Mouse (Mus musculus) intestine, embryonic 15.5 days (tissue): ENCODE data around the gene Gmds. TPM values are rescaled to one million over a fixed set of nuclear protein-coding genes. Genes with fewer than 3 reads are reported as not detected.

Experiments
- ATAC-seq: fragments of 200-750 bp; cut with Nextera tagmentation; 2 replicates; pipeline ENCODE4 v1.8.0; 2017; ENCODE audit warnings: moderate TSS enrichment, moderate library complexity
- H3K27ac ChIP-seq: fragments of 300-500 bp; sonication (generic); 2 replicates; pipeline ENCODE4 v1.5.1; 2015; ENCODE audit warnings: mild to moderate bottlenecking, inconsistent platforms
- H3K27me3 ChIP-seq: fragments of 300-500 bp; sonication (generic); replicated peaks from 2 replicates; pipeline ENCODE4 v1.6.1; 2015; ENCODE audit warnings: inconsistent platforms
- H3K36me3 ChIP-seq: fragments of 300-500 bp; sonication (generic); 2 replicates; pipeline ENCODE4 v1.6.1; 2015; ENCODE audit warnings: inconsistent platforms
- H3K4me1 ChIP-seq: fragments of 300-500 bp; sonication (generic); replicated peaks from 2 replicates; pipeline ENCODE4 v1.6.1; 2015; ENCODE audit warnings: inconsistent platforms
- H3K4me2 ChIP-seq: fragments of 300-500 bp; sonication (generic); replicated peaks from 2 replicates; pipeline ENCODE4 v1.6.1; 2015; ENCODE audit warnings: mild to moderate bottlenecking, inconsistent platforms
- H3K4me3 ChIP-seq: fragments of 300-500 bp; sonication (generic); replicated peaks from 2 replicates; pipeline ENCODE4 v1.5.1; 2015; ENCODE audit warnings: inconsistent platforms
- H3K9ac ChIP-seq: fragments of 300-500 bp; sonication (generic); 2 replicates; pipeline ENCODE4 v1.6.1; 2015; ENCODE audit warnings: inconsistent platforms
- H3K9me3 ChIP-seq: fragments of 300-500 bp; sonication (generic); 2 replicates; pipeline ENCODE4 v1.6.1; 2016; ENCODE audit warnings: inconsistent platforms
- WGBS: fragments of 180-500 bp; shearing (Covaris S2); methylation state at CpG from one replicate; pipeline ENCODE4 v1.1.7; 2015; 5-methylcytosine and 5-hydroxymethylcytosine counted together
- polyA plus RNA-seq: library from polyadenylated mRNA; unstranded; fragments of >200 nt; fragmentation: Nextera tagmentation; extraction: Ambion mirVana; gene quantifications from 2 replicates; pipeline ENCODE4 v1.2.1, GENCODE M21; 2015

Gmds gene
- polyA plus RNA-seq, 1 experiment from 2014 or later = 170 TPM

DNA sequence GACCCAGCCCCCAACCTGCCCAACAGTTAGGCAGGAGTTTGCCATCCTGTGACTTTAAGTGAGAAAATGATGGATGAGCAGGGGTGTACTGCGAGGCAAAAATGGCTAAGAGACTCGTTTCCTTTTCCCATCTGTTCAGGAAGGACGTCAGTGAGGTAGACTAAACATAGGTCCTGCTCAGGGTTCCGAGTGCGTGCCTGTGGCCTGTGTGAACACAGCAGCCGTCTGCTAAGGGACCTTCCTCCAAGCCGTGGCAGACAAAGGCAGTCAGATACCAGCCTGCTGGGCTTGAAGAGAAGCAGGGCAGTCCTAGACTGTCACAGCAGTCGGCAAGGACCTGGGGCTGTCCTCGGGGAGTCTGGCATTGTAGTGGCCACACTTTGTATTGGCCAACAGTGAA, 540.5 kb downstream of the Gmds start:
- Histone ChIP-seq H3K27me3 (peaks cover 54% of the 10 kb centered on the region), H3K4me3 (no peak overlapping the region), H3K9ac (no peak overlapping the region), H3K4me2 (no peak overlapping the region), H3K4me1 (peaks cover 14% of the 10 kb centered on the region), H3K36me3 (no peaks in the 10 kb centered on the region), H3K9me3 (no peaks in the 10 kb centered on the region), H3K27ac (no peak overlapping the region)
- WGBS = 18% methylated on average over 9 of the region's 9 CpGs
- no peak for ATAC-seq

DNA sequence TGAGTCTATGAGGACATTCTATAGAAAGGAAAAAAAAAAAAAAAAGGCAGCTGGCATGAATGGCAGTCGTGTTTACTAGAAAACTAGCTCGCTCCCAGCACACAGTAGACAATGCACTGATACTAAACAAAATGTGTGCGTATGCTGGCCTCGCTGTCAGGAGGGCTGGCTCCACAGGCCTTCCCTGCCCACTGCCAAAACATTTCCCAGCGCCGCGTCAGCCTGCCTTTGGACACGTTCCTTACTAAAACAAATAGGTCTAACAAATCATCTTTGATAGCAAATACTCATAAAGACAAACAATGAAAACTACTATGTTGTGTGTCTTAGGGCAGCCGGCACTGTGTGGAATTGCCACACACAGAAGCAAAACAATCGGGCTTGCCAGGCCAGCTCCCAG, 541.2 kb downstream of the Gmds start:
- no peak overlapping the region for H3K27ac ChIP-seq
- 45% methylated on average over 10 of the region's 10 CpGs for WGBS

DNA sequence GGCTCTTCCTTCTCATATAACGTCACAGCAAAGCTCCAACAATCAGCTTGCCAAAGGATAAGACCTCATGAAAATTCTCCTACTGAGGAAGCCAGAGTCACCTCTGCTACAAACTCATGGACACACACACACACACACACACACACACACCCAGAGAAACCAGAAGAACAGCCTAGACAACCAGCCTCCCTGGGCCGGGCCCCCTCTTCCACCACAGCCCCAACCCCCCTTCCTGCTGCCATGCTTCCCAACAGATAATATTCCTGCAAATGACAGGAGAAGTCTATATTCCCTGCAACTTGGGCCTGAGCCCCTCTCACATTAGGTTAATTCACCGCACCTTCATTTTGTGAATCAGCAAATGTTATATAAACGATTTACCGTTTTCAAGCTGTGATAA, 545.4 kb downstream of the Gmds start:
- H3K27me3 ChIP-seq = 0 out of 2 replicates have a peak, but pooled peaks cover 11% of the 10 kb centered on the region
- peaks cover 5% of the 10 kb centered on the region for H3K4me1 ChIP-seq
- no peak overlapping the region for H3K27ac ChIP-seq
- no peak overlapping the region for H3K9ac ChIP-seq
- no peak overlapping the region for H3K4me3 ChIP-seq
- no peak for ATAC-seq
- no peak overlapping the region for H3K4me2 ChIP-seq
- H3K9me3 ChIP-seq = no peaks in the 10 kb centered on the region
- H3K36me3 ChIP-seq = no peaks in the 10 kb centered on the region
- WGBS = 23% methylated on average over 5 of the region's 5 CpGs

More for the DNA sequence above, 541.2 kb downstream of the Gmds start:
- Histone ChIP-seq H3K4me1 (peaks cover 14% of the 10 kb centered on the region), H3K9me3 (no peaks in the 10 kb centered on the region), H3K4me3 (no peak overlapping the region), H3K36me3 (no peaks in the 10 kb centered on the region), H3K4me2 (no peak overlapping the region), H3K27me3 (peaks cover 46% of the 10 kb centered on the region), H3K9ac (no peak overlapping the region)
- no peak for ATAC-seq

DNA sequence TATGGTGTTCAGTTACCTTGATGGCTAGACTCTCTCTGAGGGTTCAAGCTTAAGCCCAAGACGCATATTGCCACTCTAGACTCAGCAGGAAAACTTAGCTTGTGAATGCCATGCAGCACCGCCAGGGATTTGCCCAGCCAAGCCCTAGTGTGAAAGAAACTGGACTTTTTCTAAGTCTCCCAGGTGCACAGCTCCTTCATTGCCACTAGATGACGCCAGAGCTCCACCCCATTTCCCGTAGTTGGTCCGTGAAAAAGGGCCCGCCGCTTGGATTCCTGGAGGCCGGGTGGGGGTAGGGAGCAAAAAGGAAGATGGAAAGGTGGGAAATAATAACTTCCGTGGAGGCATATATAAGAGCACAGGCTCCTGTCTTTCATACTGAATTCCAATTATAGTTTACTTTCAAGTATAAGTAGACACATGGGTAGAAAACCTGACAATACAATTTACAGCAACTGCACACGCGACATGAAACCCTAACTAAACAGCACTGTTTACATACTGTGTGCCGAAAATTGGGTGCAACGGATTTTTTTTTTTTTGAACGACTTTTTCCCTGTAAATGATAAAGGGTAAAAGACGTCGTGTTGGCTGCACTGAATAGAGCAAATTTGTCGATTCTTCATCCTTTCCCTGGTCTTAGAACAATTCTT, 545.9 kb downstream of the Gmds start:
- ATAC-seq = peak; percentile 68
- H3K9ac ChIP-seq = no peak overlapping the region
- 10% methylated on average over 17 of the region's 17 CpGs for WGBS

DNA sequence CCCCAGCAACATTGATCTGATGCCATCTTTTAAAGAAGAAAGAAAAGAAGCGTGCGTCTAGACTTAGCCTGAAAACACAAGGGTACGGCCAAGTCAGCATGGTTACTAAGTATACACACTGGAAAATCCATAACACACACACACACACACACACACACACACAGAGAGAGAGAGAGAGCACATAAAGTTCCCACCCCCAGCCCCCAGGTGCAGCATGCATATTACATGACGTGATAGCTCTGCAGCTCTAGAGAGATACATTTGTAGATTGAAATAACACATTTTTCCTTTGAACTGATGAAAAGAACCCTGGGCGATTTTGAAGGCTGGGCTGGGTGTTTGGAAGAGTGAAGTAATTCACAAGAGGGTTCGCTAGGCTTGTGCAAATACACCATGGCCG, 553.8 kb downstream of the Gmds start:
- Histone ChIP-seq H3K27ac (no peak overlapping the region), H3K9me3 (no peaks in the 10 kb centered on the region), H3K4me3 (no peak overlapping the region), H3K9ac (no peak overlapping the region), H3K4me1 (no peaks in the 10 kb centered on the region), H3K4me2 (no peak overlapping the region), H3K27me3 (0 out of 2 replicates have a peak, but pooled peaks cover under 1% of the 10 kb centered on the region), H3K36me3 (no peaks in the 10 kb centered on the region)
- ATAC-seq = no peak
- WGBS = 74% methylated on average over 7 of the region's 7 CpGs

More for the DNA sequence above, 545.9 kb downstream of the Gmds start:
- H3K9me3 ChIP-seq = no peaks in the 10 kb centered on the region
- peak overlapping the region; percentile 47; the same call in 1 of the 2 replicates for H3K4me2 ChIP-seq
- no peaks in the 10 kb centered on the region for H3K4me1 ChIP-seq
- H3K27ac ChIP-seq = no peak overlapping the region
- 0 out of 2 replicates have a peak, but pooled peaks cover 10% of the 10 kb centered on the region for H3K27me3 ChIP-seq
- H3K36me3 ChIP-seq = no peaks in the 10 kb centered on the region
- no peak overlapping the region for H3K4me3 ChIP-seq

DNA sequence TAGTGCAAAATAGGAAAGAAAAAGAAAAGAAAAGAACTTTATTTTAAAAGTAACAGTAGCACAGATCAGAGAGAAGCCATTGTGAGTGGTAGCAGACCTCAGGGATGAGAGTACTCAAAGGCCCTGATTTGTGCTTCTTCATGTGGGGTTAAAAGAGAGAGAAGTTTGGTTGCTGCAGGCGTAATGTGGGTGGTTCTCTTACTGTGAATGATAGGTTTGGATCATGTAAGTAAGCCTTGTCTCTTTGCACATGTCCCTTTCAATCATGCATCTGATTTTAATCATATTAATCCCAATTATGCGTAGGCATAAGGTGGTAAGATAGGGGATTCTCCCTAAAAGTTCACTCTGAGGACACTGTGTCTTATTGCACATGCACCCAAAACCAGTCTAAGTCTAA, 556.5 kb downstream of the Gmds start:
- WGBS = 91% methylated on average over 2 of the region's 2 CpGs
- no peak overlapping the region for H3K4me2 ChIP-seq
- no peaks in the 10 kb centered on the region for H3K36me3 ChIP-seq

DNA sequence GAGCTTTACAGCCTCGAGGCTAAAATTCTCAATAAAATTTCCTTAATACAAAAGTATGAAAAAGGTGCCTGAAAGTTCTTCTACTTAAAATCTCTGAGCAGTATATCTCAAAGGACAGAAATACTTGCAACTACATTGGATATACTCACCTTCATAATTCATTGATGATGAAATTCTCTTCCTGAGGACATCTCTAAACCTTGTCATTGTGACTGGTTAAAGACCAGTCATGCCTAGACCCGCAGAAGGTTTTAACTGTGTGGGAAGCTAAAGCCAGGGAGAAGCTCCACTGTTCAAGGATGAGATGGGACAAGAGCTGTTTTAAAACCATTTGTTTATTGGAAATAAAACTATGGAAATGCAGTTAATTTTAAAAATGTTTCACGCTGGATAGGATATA, 558.2 kb downstream of the Gmds start:
- Histone ChIP-seq H3K36me3 (no peaks in the 10 kb centered on the region), H3K4me1 (no peaks in the 10 kb centered on the region), H3K9ac (no peak overlapping the region), H3K27ac (no peak overlapping the region), H3K4me2 (no peak overlapping the region), H3K9me3 (no peaks in the 10 kb centered on the region), H3K27me3 (no peaks in the 10 kb centered on the region), H3K4me3 (no peak overlapping the region)
- no peak for ATAC-seq
- 89% methylated on average over 3 of the region's 3 CpGs for WGBS

More for the DNA sequence above, 556.5 kb downstream of the Gmds start:
- no peaks in the 10 kb centered on the region for H3K4me1 ChIP-seq
- no peak overlapping the region for H3K27ac ChIP-seq
- no peak for ATAC-seq
- H3K4me3 ChIP-seq = no peak overlapping the region
- H3K9me3 ChIP-seq = no peaks in the 10 kb centered on the region
- no peaks in the 10 kb centered on the region for H3K27me3 ChIP-seq
- no peak overlapping the region for H3K9ac ChIP-seq

DNA sequence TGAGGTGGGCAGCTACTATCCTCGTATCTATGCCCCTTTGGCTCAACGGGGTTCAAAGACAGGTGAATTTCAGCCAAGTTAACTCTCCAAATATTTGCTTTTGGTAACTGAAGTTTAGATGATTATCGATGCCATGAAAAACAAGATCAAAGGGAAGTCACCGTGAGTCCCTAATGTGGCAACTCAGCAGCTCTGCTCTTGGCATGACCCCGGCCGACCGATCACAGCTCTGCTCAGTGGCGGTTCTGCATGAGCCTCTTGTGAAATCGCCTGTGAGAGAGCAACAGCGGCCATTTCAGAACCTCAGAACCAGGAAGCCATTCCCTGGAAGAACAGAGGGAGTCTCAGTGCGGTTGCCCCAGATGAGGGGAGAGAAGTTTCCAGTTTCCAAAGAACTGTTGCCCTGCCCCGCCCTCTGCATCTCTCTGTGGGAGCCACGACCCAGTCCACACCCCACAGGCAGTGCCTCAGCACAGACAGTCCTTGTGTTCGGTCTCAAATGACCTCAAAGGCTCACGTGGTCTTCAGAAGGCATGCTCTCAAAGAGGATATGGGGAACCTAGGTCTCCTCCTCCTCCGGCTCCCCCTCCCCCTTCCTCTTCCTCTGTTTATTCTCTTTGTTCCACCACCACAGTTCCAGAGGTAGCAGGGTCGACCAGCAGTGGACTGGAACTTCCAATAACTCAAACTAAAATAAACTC, 559.1 kb downstream of the Gmds start:
- peak overlapping the region; percentile 14; the same call in 1 of the 2 replicates for H3K4me2 ChIP-seq
- H3K36me3 ChIP-seq = no peaks in the 10 kb centered on the region
- no peak overlapping the region for H3K27ac ChIP-seq
- no peaks in the 10 kb centered on the region for H3K27me3 ChIP-seq
- no peaks in the 10 kb centered on the region for H3K4me1 ChIP-seq
- WGBS = 52% methylated on average over 17 of the region's 17 CpGs
- no peak for ATAC-seq
- no peak overlapping the region for H3K9ac ChIP-seq
- no peak overlapping the region for H3K4me3 ChIP-seq
- H3K9me3 ChIP-seq = no peaks in the 10 kb centered on the region

DNA sequence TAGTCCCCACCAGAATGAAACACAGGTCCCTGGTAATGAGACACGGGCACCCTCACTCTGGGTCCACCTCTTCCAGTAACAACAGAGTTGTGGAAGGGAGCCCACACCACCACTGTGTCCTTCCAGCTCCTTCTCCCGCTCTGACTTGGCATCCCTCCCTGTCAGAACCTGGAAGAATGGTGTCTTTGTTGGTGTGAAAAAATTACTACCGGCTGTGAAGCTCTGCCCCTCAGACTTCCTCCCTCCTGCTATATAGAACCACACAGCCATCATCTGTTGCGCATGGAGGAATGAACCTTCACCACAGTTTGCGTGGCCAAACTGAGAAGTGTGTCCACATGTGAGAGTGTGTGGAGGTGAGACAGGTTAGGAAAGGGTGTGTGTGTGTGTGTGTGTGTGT, 562.8 kb downstream of the Gmds start:
- 75% methylated on average over 5 of the region's 5 CpGs for WGBS
- Histone ChIP-seq H3K9ac (no peak overlapping the region), H3K27ac (no peak overlapping the region), H3K4me3 (no peak overlapping the region), H3K27me3 (no peaks in the 10 kb centered on the region), H3K4me2 (no peak overlapping the region), H3K9me3 (no peaks in the 10 kb centered on the region), H3K4me1 (no peaks in the 10 kb centered on the region), H3K36me3 (no peaks in the 10 kb centered on the region)
- no peak for ATAC-seq

DNA sequence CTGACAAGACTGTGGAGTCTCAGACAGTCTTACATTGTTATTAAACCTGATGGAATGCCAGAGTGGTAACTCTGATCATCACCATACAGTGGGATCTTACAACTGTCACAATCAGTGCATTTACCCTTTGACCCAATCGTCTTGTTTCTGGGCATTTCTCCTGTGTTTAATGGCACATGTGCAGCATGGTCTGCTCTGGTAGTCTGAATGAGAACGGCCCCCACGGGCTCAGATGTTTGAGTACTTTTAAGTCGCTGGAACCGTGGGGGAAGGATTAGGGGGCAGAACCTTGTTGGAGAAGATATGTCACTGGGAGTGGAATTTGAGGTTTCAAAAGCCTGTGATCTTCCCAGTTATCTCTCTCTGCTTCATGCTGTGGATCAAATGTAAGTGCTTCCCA, 565.7 kb downstream of the Gmds start:
- ATAC-seq = no peak
- 79% methylated on average over 5 of the region's 5 CpGs for WGBS

More for the DNA sequence above, 565.7 kb downstream of the Gmds start:
- Histone ChIP-seq H3K27ac (no peak overlapping the region), H3K4me1 (no peaks in the 10 kb centered on the region), H3K4me2 (no peak overlapping the region), H3K27me3 (no peaks in the 10 kb centered on the region), H3K9ac (no peak overlapping the region), H3K36me3 (no peaks in the 10 kb centered on the region), H3K4me3 (no peak overlapping the region), H3K9me3 (no peaks in the 10 kb centered on the region)
